Mouse (Mus musculus) C2C12 (cell line): ENCODE data around the gene Rab40c. TPM values are rescaled to one million over a fixed set of nuclear protein-coding genes. Genes with fewer than 3 reads are reported as not detected.
"Not testable (repeated sequence)": the region's sequence is repeated elsewhere in the genome, so short reads cannot be mapped to it uniquely, and the experiment has no call there.

Experiments
- H3K27me3 ChIP-seq: one replicate; pipeline ENCODE4 v1.6.1; 2011; ENCODE audit not compliant: control insufficient read depth, insufficient read depth, insufficient read length
- H3K36me3 ChIP-seq: one replicate; pipeline ENCODE4 v1.6.1; 2011; ENCODE audit not compliant: control insufficient read depth, insufficient read depth
- H3K4me3 ChIP-seq: one replicate; pipeline ENCODE4 v1.5.1; 2011; ENCODE audit warnings: mild to moderate bottlenecking, control low read depth; ENCODE audit not compliant: poor library complexity, insufficient read depth, severe bottlenecking
- H3K79me2 ChIP-seq: one replicate; pipeline ENCODE4 v1.6.1; 2011; ENCODE audit not compliant: control insufficient read depth, insufficient read depth
- H3K79me3 ChIP-seq: one replicate; pipeline ENCODE4 v1.6.1; 2011; ENCODE audit warnings: low read depth, control low read depth
- H3ac ChIP-seq: one replicate; pipeline ENCODE3; 2011; ENCODE audit warnings: low read depth; ENCODE audit not compliant: control insufficient read depth, insufficient read length
- CEBPB ChIP-seq: IDR thresholded peaks from one replicate; pipeline ENCODE4 v1.6.1; 2011; ENCODE audit warnings: low read depth, mild to moderate bottlenecking, control low read depth, moderate library complexity
- CTCF ChIP-seq: IDR thresholded peaks from one replicate; pipeline ENCODE4 v1.5.1; 2011; ENCODE audit not compliant: control insufficient read depth, insufficient read depth, insufficient read length
- FOSL1 ChIP-seq: IDR thresholded peaks from one replicate; pipeline ENCODE4 v1.8.0; 2011; ENCODE audit warnings: mild to moderate bottlenecking, low read length; ENCODE audit not compliant: poor library complexity, insufficient read depth, severe bottlenecking
- MAX ChIP-seq: IDR thresholded peaks from one replicate; pipeline ENCODE4 v1.6.1; 2011; ENCODE audit warnings: mild to moderate bottlenecking, control low read depth
- MYOD1 ChIP-seq: IDR thresholded peaks from one replicate; pipeline ENCODE4 v1.6.1; 2011; ENCODE audit warnings: low read depth; ENCODE audit not compliant: control insufficient read depth, insufficient read length
- MYOG ChIP-seq: IDR thresholded peaks from one replicate; pipeline ENCODE4 v1.6.1; 2011; ENCODE audit not compliant: control insufficient read depth, insufficient read length; ENCODE audit errors: extremely low read depth
- USF1 ChIP-seq: IDR thresholded peaks from one replicate; pipeline ENCODE4 v1.6.1; 2011; ENCODE audit warnings: low read depth, mild to moderate bottlenecking, control low read depth, moderate library complexity
- polyA plus RNA-seq: library from polyadenylated mRNA; unstranded; fragments of >200 nt; fragmentation: generic; extraction: Trizol; gene quantifications from one replicate; pipeline ENCODE4 v1.2.1, GENCODE M21; 2012; ENCODE audit warnings: missing spikeins

Rab40c gene
- polyA plus RNA-seq, 1 experiment: 14.4 TPM

GRCm38 (mm10) chr17:25875171-25876136 is 44.1 kb downstream of the Rab40c start:
- Histone ChIP-seq H3K36me3 (peaks cover 4% of the 10 kb centered on the region), H3ac (peak overlapping the region; percentile 78), H3K79me3 (no peaks in the 10 kb centered on the region), H3K79me2 (peaks cover 8% of the 10 kb centered on the region), H3K27me3 (no peaks in the 10 kb centered on the region), H3K4me3 (peak overlapping the region; percentile 53)
- TF ChIP-seq USF1 (no peak), MYOD1 (peak; percentile 57), MAX (peak; percentile 7), CTCF (no peak), MYOG (no peak), FOSL1 (no peak), CEBPB (no peak)

- Histone ChIP-seq H3K4me3 (peak within 1 kb of the TSS; percentile 53), H3K79me3 (no peaks in the 10 kb centered on the region), H3K27me3 (no peaks in the 10 kb centered on the region), H3ac (peak within 1 kb of the TSS; percentile 78), H3K79me2 (peaks cover 8% of the 10 kb centered on the region), H3K36me3 (peaks cover 4% of the 10 kb centered on the region)
- TF ChIP-seq MYOD1: no peak
- no peak for TF ChIP-seq CEBPB
- no peak for TF ChIP-seq MAX
- no peak for TF ChIP-seq MYOG
- TF ChIP-seq USF1: no peak
- no peak for TF ChIP-seq CTCF
These were observed 44.8 kb downstream of the Rab40c start, which contains the start of gene Mettl26 for GRCm38 (mm10) chr17:25874721-25875170. Gene Mettl26, plus strand, starts transcription at chr17:25875074.

GRCm38 (mm10) chr17:25874148-25874720 is 45.3 kb downstream of the Rab40c start:
- Histone ChIP-seq H3K27me3 (no peaks in the 10 kb centered on the region), H3K4me3 (peak overlapping the region; percentile 53), H3K36me3 (peaks cover 4% of the 10 kb centered on the region), H3K79me2 (peaks cover 8% of the 10 kb centered on the region), H3K79me3 (no peaks in the 10 kb centered on the region), H3ac (peak overlapping the region; percentile 67)
- TF ChIP-seq MYOG (no peak), CEBPB (no peak), CTCF (no peak), USF1 (no peak), MYOD1 (no peak), FOSL1 (no peak), MAX (no peak)

- H3K36me3 ChIP-seq: peaks cover 4% of the 10 kb centered on the region
- H3K4me3 ChIP-seq: no peak overlapping the region
These were observed 46.0 kb downstream of the Rab40c start for GRCm38 (mm10) chr17:25873405-25874147.

GRCm38 (mm10) chr17:25872676-25873075 is 46.9 kb downstream of the Rab40c start:
- Histone ChIP-seq H3K4me3 (no peak overlapping the region), H3K27me3 (no peaks in the 10 kb centered on the region), H3K79me3 (no peaks in the 10 kb centered on the region), H3K36me3 (no peaks in the 10 kb centered on the region), H3ac (no peak overlapping the region), H3K79me2 (peaks cover 14% of the 10 kb centered on the region)
- TF ChIP-seq MAX (no peak), CTCF (no peak), USF1 (no peak), FOSL1 (no peak), MYOD1 (no peak), CEBPB (no peak), MYOG (no peak)

More at GRCm38 (mm10) chr17:25873405-25874147, 46.0 kb downstream of the Rab40c start:
- no peaks in the 10 kb centered on the region for H3K79me3 ChIP-seq
- no peak overlapping the region for H3ac ChIP-seq
- peaks cover 8% of the 10 kb centered on the region for H3K79me2 ChIP-seq
- TF ChIP-seq FOSL1 (no peak), USF1 (no peak), MYOD1 (no peak), CEBPB (no peak), MYOG (no peak), MAX (no peak), CTCF (no peak)
- no peaks in the 10 kb centered on the region for H3K27me3 ChIP-seq

GRCm38 (mm10) chr17:25871566-25871965 is 48.0 kb downstream of the Rab40c start:
- peaks cover 16% of the 10 kb centered on the region for H3K79me2 ChIP-seq
- H3K4me3 ChIP-seq, H3K79me3 ChIP-seq, H3K36me3 ChIP-seq, H3K27me3 ChIP-seq, H3ac ChIP-seq: not testable (repeated sequence)
